Mouse (Mus musculus) embryonic facial prominence, embryonic 10.5 days (tissue): ENCODE data around the gene Tmem273. TPM values are rescaled to one million over a fixed set of nuclear protein-coding genes. Genes with fewer than 3 reads are reported as not detected.

ENCODE experiments used
- DNase-seq: peaks from one replicate; pipeline ENCODE4 v3.0.0-alpha.2; 2017; ENCODE audit warnings: low spot score
- H3K27ac ChIP-seq: fragments of 300-500 bp; sonication (generic); replicated peaks from 2 replicates; pipeline ENCODE4 v1.5.1; 2016; ENCODE audit warnings: mild to moderate bottlenecking
- H3K27me3 ChIP-seq: fragments of 300-500 bp; sonication (generic); replicated peaks from 2 replicates; pipeline ENCODE4 v1.6.1; 2016; ENCODE audit warnings: low read depth, mild to moderate bottlenecking; ENCODE audit not compliant: poor library complexity, severe bottlenecking
- H3K36me3 ChIP-seq: fragments of 300-500 bp; sonication (generic); replicated peaks from 2 replicates; pipeline ENCODE4 v1.6.1; 2016; ENCODE audit warnings: mild to moderate bottlenecking, moderate library complexity
- H3K4me1 ChIP-seq: fragments of 300-500 bp; sonication (generic); 2 replicates; pipeline ENCODE4 v1.6.1; 2016
- H3K4me3 ChIP-seq: fragments of 300-500 bp; sonication (generic); 2 replicates; pipeline ENCODE4 v1.5.1; 2016; ENCODE audit warnings: mild to moderate bottlenecking, moderate library complexity
- H3K9me3 ChIP-seq: fragments of 300-500 bp; sonication (generic); 2 replicates; pipeline ENCODE4 v1.6.1; 2016; ENCODE audit warnings: mild to moderate bottlenecking
- WGBS: fragments of 180-500 bp; shearing (Covaris S2); methylation state at CpG from one replicate; pipeline ENCODE4 v1.1.7; 2016; 5-methylcytosine and 5-hydroxymethylcytosine counted together
- polyA plus RNA-seq: library from polyadenylated mRNA; unstranded; fragments of >200 nt; fragmentation: Nextera tagmentation; extraction: Ambion mirVana; gene quantifications from 2 replicates; pipeline ENCODE4 v1.2.1, GENCODE M21; 2016

Tmem273 gene
- polyA plus RNA-seq, 1 experiment from 2014 or later: 0.24 TPM

- no peaks in the 10 kb centered on the region for H3K27me3 ChIP-seq
- H3K4me3 ChIP-seq: no peak overlapping the region
- peaks cover 11% of the 10 kb centered on the region for H3K4me1 ChIP-seq
- no peak overlapping the region for H3K27ac ChIP-seq
- DNase-seq: no peak
- no peaks in the 10 kb centered on the region for H3K9me3 ChIP-seq
- no peaks in the 10 kb centered on the region for H3K36me3 ChIP-seq
- 80% methylated on average over 4 of the region's 4 CpGs for WGBS
These were observed 30.8 kb downstream of the Tmem273 start for GRCm38 (mm10) chr14:32816533-32816932.

GRCm38 (mm10) chr14:32817258-32817657 is 31.5 kb downstream of the Tmem273 start:
- H3K36me3 ChIP-seq: no peaks in the 10 kb centered on the region
- H3K27ac ChIP-seq: no peak overlapping the region
- no peaks in the 10 kb centered on the region for H3K27me3 ChIP-seq
- peaks cover 11% of the 10 kb centered on the region for H3K4me1 ChIP-seq
- WGBS: 79% methylated on average over 7 of the region's 7 CpGs
- H3K4me3 ChIP-seq: no peak overlapping the region
- no peak for DNase-seq
- H3K9me3 ChIP-seq: no peaks in the 10 kb centered on the region

- H3K4me1 ChIP-seq: peaks cover 17% of the 10 kb centered on the region
- no peaks in the 10 kb centered on the region for H3K36me3 ChIP-seq
- H3K27ac ChIP-seq: no peak overlapping the region; the same call in 1 of the 2 replicates
- H3K4me3 ChIP-seq: no peak overlapping the region
- 62% methylated on average over 1 of the region's 1 CpGs for WGBS
- H3K27me3 ChIP-seq: no peaks in the 10 kb centered on the region
- DNase-seq: no peak
- no peaks in the 10 kb centered on the region for H3K9me3 ChIP-seq
These were observed 33.5 kb downstream of the Tmem273 start for GRCm38 (mm10) chr14:32819297-32819696.

GRCm38 (mm10) chr14:32822812-32823211 is 37.0 kb downstream of the Tmem273 start:
- Histone ChIP-seq H3K27me3 (no peaks in the 10 kb centered on the region), H3K4me3 (no peak overlapping the region), H3K4me1 (peaks cover 46% of the 10 kb centered on the region), H3K27ac (no peak overlapping the region), H3K9me3 (no peaks in the 10 kb centered on the region), H3K36me3 (no peaks in the 10 kb centered on the region)
- 87% methylated on average over 4 of the region's 4 CpGs for WGBS
- no peak for DNase-seq

- Histone ChIP-seq H3K9me3 (no peaks in the 10 kb centered on the region), H3K27ac (no peak overlapping the region), H3K27me3 (no peaks in the 10 kb centered on the region), H3K4me3 (no peak overlapping the region), H3K36me3 (no peaks in the 10 kb centered on the region), H3K4me1 (peaks cover 55% of the 10 kb centered on the region)
- WGBS: 86% methylated on average over 3 of the region's 3 CpGs
- DNase-seq: no peak
These were observed 38.1 kb downstream of the Tmem273 start for GRCm38 (mm10) chr14:32823861-32824260.

GRCm38 (mm10) chr14:32824267-32825150 is 38.7 kb downstream of the Tmem273 start:
- Histone ChIP-seq H3K9me3 (no peaks in the 10 kb centered on the region), H3K4me3 (no peak overlapping the region), H3K36me3 (no peaks in the 10 kb centered on the region), H3K4me1 (peaks cover 48% of the 10 kb centered on the region), H3K27ac (no peak overlapping the region), H3K27me3 (no peaks in the 10 kb centered on the region)
- WGBS: 50% methylated on average over 14 of the region's 14 CpGs
- DNase-seq: no peak

- 6% methylated on average over 11 of the region's 11 CpGs for WGBS
- H3K27me3 ChIP-seq: no peaks in the 10 kb centered on the region
- H3K27ac ChIP-seq: peak overlapping the region; percentile 54; the same call in 1 of the 2 replicates
- DNase-seq: peak; percentile 83
- H3K36me3 ChIP-seq: no peaks in the 10 kb centered on the region
- peaks cover 45% of the 10 kb centered on the region for H3K4me1 ChIP-seq
- H3K9me3 ChIP-seq: no peaks in the 10 kb centered on the region
- peak overlapping the region; percentile 21; the same call in 1 of the 2 replicates for H3K4me3 ChIP-seq
These were observed 39.8 kb downstream of the Tmem273 start for GRCm38 (mm10) chr14:32825426-32826032.

- no peak overlapping the region for H3K4me3 ChIP-seq
- no peaks in the 10 kb centered on the region for H3K27me3 ChIP-seq
- DNase-seq: no peak
- 45% methylated on average over 4 of the region's 4 CpGs for WGBS
- no peaks in the 10 kb centered on the region for H3K36me3 ChIP-seq
- no peaks in the 10 kb centered on the region for H3K9me3 ChIP-seq
- peaks cover 45% of the 10 kb centered on the region for H3K4me1 ChIP-seq
- H3K27ac ChIP-seq: no peak overlapping the region
These were observed 41.4 kb downstream of the Tmem273 start for GRCm38 (mm10) chr14:32827165-32827564.

GRCm38 (mm10) chr14:32827994-32828650 is 42.4 kb downstream of the Tmem273 start:
- H3K36me3 ChIP-seq: no peaks in the 10 kb centered on the region
- peak overlapping the region; percentile 75 for H3K27ac ChIP-seq
- no peaks in the 10 kb centered on the region for H3K27me3 ChIP-seq
- DNase-seq: no peak
- H3K4me3 ChIP-seq: no peak overlapping the region
- H3K4me1 ChIP-seq: peaks cover 48% of the 10 kb centered on the region
- 50% methylated on average over 6 of the region's 6 CpGs for WGBS
- H3K9me3 ChIP-seq: no peaks in the 10 kb centered on the region

- Histone ChIP-seq H3K36me3 (no peaks in the 10 kb centered on the region), H3K27ac (no peak within 1 kb of the TSS), H3K4me1 (peaks cover 11% of the 10 kb centered on the region; the same call in 1 of the 2 replicates), H3K27me3 (0 out of 2 replicates have a peak, but pooled peaks cover 4% of the 10 kb centered on the region), H3K4me3 (no peak within 1 kb of the TSS), H3K9me3 (no peaks in the 10 kb centered on the region)
- DNase-seq: no peak
- WGBS: 75% methylated on average over 8 of the region's 8 CpGs
These were observed 48.1 kb downstream of the Tmem273 start, which contains the start of gene Fam170b for GRCm38 (mm10) chr14:32833847-32834246. TSS of gene Fam170b (plus strand) at chr14:32833962.

GRCm38 (mm10) chr14:32835181-32835580 is 49.4 kb downstream of the Tmem273 start:
- H3K9me3 ChIP-seq: no peaks in the 10 kb centered on the region
- no peak overlapping the region for H3K4me3 ChIP-seq
- H3K4me1 ChIP-seq: peaks cover 11% of the 10 kb centered on the region; the same call in 1 of the 2 replicates
- no peak overlapping the region for H3K27ac ChIP-seq
- DNase-seq: no peak
- WGBS: 90% methylated on average over 14 of the region's 14 CpGs
- H3K36me3 ChIP-seq: no peaks in the 10 kb centered on the region
- H3K27me3 ChIP-seq: 0 out of 2 replicates have a peak, but pooled peaks cover 4% of the 10 kb centered on the region

- H3K27ac ChIP-seq: no peak overlapping the region
- no peak overlapping the region for H3K4me3 ChIP-seq
- no peak for DNase-seq
- WGBS: 95% methylated on average over 14 of the region's 14 CpGs
- 0 out of 2 replicates have a peak, but pooled peaks cover 4% of the 10 kb centered on the region for H3K27me3 ChIP-seq
- H3K4me1 ChIP-seq: peaks cover 11% of the 10 kb centered on the region; the same call in 1 of the 2 replicates
- no peaks in the 10 kb centered on the region for H3K36me3 ChIP-seq
- H3K9me3 ChIP-seq: no peaks in the 10 kb centered on the region
These were observed 49.8 kb downstream of the Tmem273 start for GRCm38 (mm10) chr14:32835596-32835995.
